10 mouse cellular contexts compared by ENCODE assay signal in genomic region chr6:92465666-92466065, GRCm38 (mm10).
A peak's percentile ranks its signal among the peaks of the same experiment; 100 is the strongest.
DNase-seq lines count a peak whose midpoint lies in the region; ATAC-seq and TF ChIP-seq lines count a peak whose summit lies in the region.
"Had no signal": no experiment of that assay in that cellular context is flagged by ENCODE, and none has a peak within 500 bp of the region (broad histone marks: within the 10 kb centered on the region; RNA-seq: fewer than 3 reads in every experiment).

No protein-coding gene starts in this region.

- 80% methylated on average over 1 of the region's 1 CpGs for WGBS in kidney, adult 2 months
- 73% methylated on average over 1 of the region's 1 CpGs for WGBS in hindbrain, embryonic 15.5 days
- WGBS in olfactory bulb, adult 2 months: 63% methylated on average over 1 of the region's 1 CpGs

- H3K4me1 ChIP-seq in kidney, adult 2 months (ENCODE audit: control insufficient read depth, insufficient read depth, low read length): peaks cover 19% of the 10 kb centered on the region
- peaks cover 76% of the 10 kb centered on the region for H3K4me1 ChIP-seq in hindbrain, embryonic 15.5 days (replicated peaks)
- peaks cover 28% of the 10 kb centered on the region for H3K4me1 ChIP-seq in olfactory bulb, adult 2 months (ENCODE audit: control insufficient read depth, insufficient read depth, low read length)

- H3K9me3 ChIP-seq in hindbrain, embryonic 15.5 days: no peaks in the 10 kb centered on the region
- H3K9me3 ChIP-seq: intestine, embryonic 15.5 days had no signal

- no peak overlapping the region for H3K9ac ChIP-seq in hindbrain, embryonic 15.5 days
- H3K9ac ChIP-seq: intestine, embryonic 15.5 days had no signal

- H3K36me3 ChIP-seq in kidney, adult 2 months (ENCODE audit: control insufficient read depth, insufficient read depth, low read length): no peaks in the 10 kb centered on the region
- H3K36me3 ChIP-seq in hindbrain, embryonic 15.5 days: no peaks in the 10 kb centered on the region
- H3K36me3 ChIP-seq: intestine, embryonic 15.5 days had no signal

- peak; percentile 60 for DNase-seq in kidney, adult 2 months
- DNase-seq in kidney, adult 18-20 months: no peak
- peak; percentile 32 for DNase-seq in ovary, adult 18-20 months (ENCODE audit: low spot score)
- DNase-seq in ovary, postnatal 10 days (ENCODE audit: low spot score): no peak
- no peak for DNase-seq in frontal cortex, postnatal 10 days (ENCODE audit: low spot score in 2 of 2)
- DNase-seq in natural killer cell, adult 2 months (ENCODE audit: low spot score in 2 of 2): no peak
- DNase-seq: thymus, adult 2 months had no signal

- H3K27me3 ChIP-seq in kidney, adult 2 months (replicated peaks; ENCODE audit: control insufficient read depth, insufficient read depth, low read length): no peaks in the 10 kb centered on the region
- H3K27me3 ChIP-seq in hindbrain, embryonic 15.5 days: no peaks in the 10 kb centered on the region
- H3K27me3 ChIP-seq: intestine, embryonic 15.5 days had no signal

- TF ChIP-seq POLR2A in kidney, adult 2 months (IDR thresholded peaks at IDR 0.05; ENCODE audit: low read depth, low read length): no peak
- TF ChIP-seq POLR2A in olfactory bulb, adult 2 months (IDR thresholded peaks at IDR 0.05; ENCODE audit: insufficient read depth, low read depth, low read length): no peak

- no peak for ATAC-seq in hindbrain, embryonic 15.5 days (ENCODE audit: low FRiP score, low read depth)
- ATAC-seq: intestine, embryonic 15.5 days had no signal

- no peak for TF ChIP-seq CTCF in kidney, adult 2 months (conservative IDR thresholded peaks at IDR 0.05; ENCODE audit: insufficient read depth, insufficient read length, low read depth, low read length)
- TF ChIP-seq CTCF in olfactory bulb, adult 2 months (IDR thresholded peaks at IDR 0.05; ENCODE audit: insufficient read depth, low read depth, low read length): no peak

- H3K4me2 ChIP-seq in hindbrain, embryonic 15.5 days: no peak overlapping the region
- H3K4me2 ChIP-seq: intestine, embryonic 15.5 days had no signal

- no peak overlapping the region for H3K4me3 ChIP-seq in kidney, adult 2 months (ENCODE audit: insufficient read depth, low read depth, low read length)
- H3K4me3 ChIP-seq in hindbrain, embryonic 15.5 days: no peak overlapping the region
- no peak overlapping the region for H3K4me3 ChIP-seq in olfactory bulb, adult 2 months (ENCODE audit: insufficient read depth, low read depth, low read length)
- H3K4me3 ChIP-seq: intestine, embryonic 15.5 days had no signal

- peak overlapping the region; percentile 3; the same call in 1 of the 2 replicates for H3K27ac ChIP-seq in kidney, adult 2 months (ENCODE audit: insufficient read depth, low read depth, low read length)
- peak overlapping the region; percentile 62; the same call in 1 of the 2 replicates for H3K27ac ChIP-seq in hindbrain, embryonic 15.5 days (replicated peaks)
- 0 out of 2 replicates have a peak overlapping the region, but pooled peaks have one; percentile 55 for H3K27ac ChIP-seq in olfactory bulb, adult 2 months (ENCODE audit: insufficient read depth, low read depth, low read length)

Comparison
In these comparisons a context has a peak if more than half of its experiments do, and no peak if none do; other contexts are left out.
1. DNase-seq: peak in kidney, adult 2 months (single experiment) and ovary, adult 18-20 months (single experiment); none in kidney, adult 18-20 months (single experiment), ovary, postnatal 10 days (single experiment), frontal cortex, postnatal 10 days (0 of 2) and natural killer cell, adult 2 months (0 of 2).
2. H3K27ac ChIP-seq: peak in every context shown above with its lines; median percentile 62 in hindbrain, embryonic 15.5 days; 55 in olfactory bulb, adult 2 months; 3 in kidney, adult 2 months.